Mouse (Mus musculus) heart, embryonic 12.5 days (tissue): ENCODE results near the gene Nipal1. TPM values are rescaled to one million over a fixed set of nuclear protein-coding genes. Genes with fewer than 3 reads are reported as not detected.

Source experiments
- ATAC-seq: fragments of 200-750 bp; cut with Nextera tagmentation; 2 replicates; pipeline ENCODE4 v1.8.0; 2017; ENCODE audit warnings: moderate TSS enrichment, moderate library complexity; ENCODE audit not compliant: insufficient number of reproducible peaks, low FRiP score
- H3K27ac ChIP-seq: fragments of 300-500 bp; sonication (generic); 2 replicates; pipeline ENCODE4 v1.5.1; 2016; ENCODE audit warnings: mild to moderate bottlenecking, moderate library complexity; ENCODE audit not compliant: poor library complexity, severe bottlenecking
- H3K27me3 ChIP-seq: fragments of 300-500 bp; sonication (generic); replicated peaks from 2 replicates; pipeline ENCODE4 v1.6.1; 2016; ENCODE audit warnings: mild to moderate bottlenecking, moderate library complexity
- H3K36me3 ChIP-seq: fragments of 300-500 bp; sonication (generic); 2 replicates; pipeline ENCODE4 v1.6.1; 2016; ENCODE audit warnings: mild to moderate bottlenecking, moderate library complexity
- H3K4me1 ChIP-seq: fragments of 300-500 bp; sonication (generic); replicated peaks from 2 replicates; pipeline ENCODE4 v1.6.1; 2016; ENCODE audit warnings: mild to moderate bottlenecking
- H3K4me2 ChIP-seq: fragments of 300-500 bp; sonication (generic); 2 replicates; pipeline ENCODE4 v1.6.1; 2016; ENCODE audit warnings: mild to moderate bottlenecking, moderate library complexity
- H3K4me3 ChIP-seq: fragments of 300-500 bp; sonication (generic); 2 replicates; pipeline ENCODE4 v1.5.1; 2016; ENCODE audit warnings: mild to moderate bottlenecking
- H3K9ac ChIP-seq: fragments of 300-500 bp; sonication (generic); 2 replicates; pipeline ENCODE4 v1.6.1; 2016; ENCODE audit warnings: mild to moderate bottlenecking, moderate library complexity
- H3K9me3 ChIP-seq: fragments of 300-500 bp; sonication (generic); replicated peaks from 2 replicates; pipeline ENCODE4 v1.6.1; 2016; ENCODE audit warnings: mild to moderate bottlenecking, moderate library complexity
- WGBS: fragments of 180-500 bp; shearing (Covaris S2); methylation state at CpG from one replicate; pipeline ENCODE4 v1.1.7; 2016; 5-methylcytosine and 5-hydroxymethylcytosine counted together
- polyA plus RNA-seq: library from polyadenylated mRNA; unstranded; fragments of >200 nt; fragmentation: Nextera tagmentation; extraction: Ambion mirVana; gene quantifications from 2 replicates; pipeline ENCODE4 v1.2.1, GENCODE M21; 2016

Gene Nipal1
- polyA plus RNA-seq, 1 experiment from 2014 or later: not detected

DNA sequence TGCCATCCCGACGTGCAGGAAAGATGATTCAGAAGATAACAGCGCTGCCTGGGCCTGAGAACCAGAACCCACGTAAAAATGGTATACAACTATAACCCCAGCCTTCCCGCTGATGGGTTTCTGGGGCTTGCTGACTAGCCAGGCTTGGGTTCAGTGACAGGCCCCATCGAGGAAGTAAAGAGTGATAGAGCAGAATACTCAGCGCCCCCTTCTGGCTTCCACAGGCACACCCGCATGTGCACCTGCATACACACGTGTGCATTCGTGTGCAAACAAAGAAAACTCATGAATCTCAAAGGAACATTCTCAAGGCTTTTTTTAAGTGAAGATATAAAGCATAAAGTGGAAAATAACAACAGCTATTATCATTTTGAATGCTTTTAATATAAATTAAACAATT lies 1.5 kb upstream of the Nipal1 start:
- Histone ChIP-seq H3K4me1 (no peaks in the 10 kb centered on the region), H3K4me2 (no peak overlapping the region), H3K27me3 (peaks cover 34% of the 10 kb centered on the region), H3K4me3 (no peak overlapping the region), H3K9ac (no peak overlapping the region), H3K27ac (no peak overlapping the region), H3K9me3 (no peaks in the 10 kb centered on the region), H3K36me3 (no peaks in the 10 kb centered on the region)
- 37% methylated on average over 10 of the region's 10 CpGs for WGBS
- ATAC-seq: no peak

DNA sequence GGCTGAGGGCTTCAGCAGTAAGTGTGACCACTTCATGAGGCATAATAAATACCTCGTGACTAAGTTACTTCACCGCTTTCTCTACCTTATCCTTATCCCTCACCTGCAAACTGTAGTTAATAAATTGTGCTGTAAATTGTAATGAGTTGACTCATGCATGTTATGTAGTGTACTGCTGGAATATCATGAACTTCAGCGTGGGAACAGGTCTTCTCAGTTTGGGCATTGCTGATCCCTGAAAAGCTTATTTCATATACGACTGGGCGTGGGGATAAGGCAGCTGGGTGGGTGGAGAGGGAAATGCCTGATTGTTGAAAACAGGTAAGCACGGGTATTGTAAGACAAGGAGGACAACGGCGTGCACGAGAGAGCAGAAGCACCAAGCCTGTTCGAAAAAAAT lies 599 bp upstream of the Nipal1 start:
- H3K36me3 ChIP-seq: no peaks in the 10 kb centered on the region
- H3K9me3 ChIP-seq: no peaks in the 10 kb centered on the region
- no peak for ATAC-seq
- H3K4me3 ChIP-seq: peak overlapping the region; percentile 55
- H3K4me2 ChIP-seq: peak overlapping the region; percentile 87
- H3K27ac ChIP-seq: no peak overlapping the region
- H3K9ac ChIP-seq: no peak overlapping the region
- 36% methylated on average over 10 of the region's 10 CpGs for WGBS
- no peaks in the 10 kb centered on the region for H3K4me1 ChIP-seq
- peaks cover 34% of the 10 kb centered on the region for H3K27me3 ChIP-seq

DNA sequence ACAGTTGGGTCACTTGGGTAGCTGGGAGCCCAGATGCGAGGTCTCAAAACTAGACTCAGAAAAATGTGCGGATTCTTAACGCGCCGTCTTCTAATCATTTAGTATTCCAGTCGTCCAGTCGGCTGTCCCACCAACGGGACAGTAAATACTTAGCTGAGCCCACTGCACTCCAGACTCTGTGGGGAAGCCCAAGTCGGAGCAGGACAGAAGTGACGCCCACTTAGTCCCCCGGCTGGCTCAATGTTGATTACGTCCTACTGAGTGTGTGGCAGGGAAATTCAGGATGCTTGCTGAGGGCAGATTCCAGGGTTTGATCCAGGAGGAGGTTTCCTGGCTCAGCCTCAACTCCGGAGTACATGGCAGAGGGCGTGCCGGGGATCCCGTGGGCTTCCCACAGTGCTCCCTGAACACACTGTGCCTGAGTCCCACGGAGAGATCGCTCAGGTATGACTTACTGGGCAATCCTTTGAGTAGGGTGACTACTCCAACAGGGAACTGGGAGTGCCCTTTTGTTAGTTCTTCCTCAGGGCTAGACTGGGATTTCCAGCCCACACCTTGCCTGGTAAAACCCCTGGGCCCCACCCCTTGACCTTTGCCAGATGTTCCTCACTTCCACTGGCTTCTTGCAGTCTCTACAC lies 482 bp downstream of the Nipal1 start:
- no peaks in the 10 kb centered on the region for H3K36me3 ChIP-seq
- peak overlapping the region; percentile 55 for H3K4me3 ChIP-seq
- H3K4me1 ChIP-seq: no peaks in the 10 kb centered on the region
- no peaks in the 10 kb centered on the region for H3K9me3 ChIP-seq
- H3K9ac ChIP-seq: 0 out of 2 replicates have a peak overlapping the region, but pooled peaks have one; percentile 17
- ATAC-seq: 0 out of 2 replicates have a peak, but pooled peaks have one; percentile 35
- H3K27ac ChIP-seq: no peak overlapping the region
- H3K27me3 ChIP-seq: peaks cover 34% of the 10 kb centered on the region
- 6% methylated on average over 18 of the region's 18 CpGs for WGBS
- H3K4me2 ChIP-seq: peak overlapping the region; percentile 87

DNA sequence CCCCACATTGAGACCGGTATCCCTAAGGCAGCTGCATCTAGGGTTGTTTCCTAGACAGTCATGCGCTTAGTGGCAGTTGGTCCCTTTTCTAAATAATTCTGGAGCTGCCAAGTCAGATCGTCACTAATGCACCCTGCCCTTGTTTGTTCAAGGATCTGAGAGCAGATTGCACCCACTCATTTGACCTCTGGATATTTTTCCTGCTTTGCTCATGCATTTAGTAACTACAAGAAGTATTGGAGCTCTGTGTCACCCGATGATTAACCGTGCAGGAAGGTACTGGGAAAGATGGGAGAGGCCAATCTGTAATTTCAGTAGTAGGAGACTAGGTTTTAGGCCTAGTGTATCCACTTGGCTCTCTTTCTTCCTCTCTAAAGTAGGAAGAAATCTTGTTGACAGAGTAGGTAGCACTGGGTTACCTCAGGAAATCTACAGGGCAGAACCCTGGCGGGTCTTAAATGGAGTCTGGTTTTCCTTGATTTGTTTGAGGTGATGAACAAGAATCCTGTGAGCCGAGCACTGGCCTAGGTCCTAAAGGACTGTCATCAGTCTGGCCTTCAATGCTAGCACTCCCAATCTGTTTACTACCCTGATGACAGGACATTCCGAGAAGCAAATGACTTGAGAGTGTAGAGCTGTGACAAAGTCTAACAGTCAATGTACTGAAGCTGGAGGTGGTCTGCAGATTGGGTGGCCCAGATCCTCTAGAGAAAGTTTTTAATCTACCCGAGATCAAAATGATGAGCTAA lies 1.6 kb downstream of the Nipal1 start:
- no peak overlapping the region for H3K4me3 ChIP-seq
- H3K9ac ChIP-seq: no peak overlapping the region
- no peaks in the 10 kb centered on the region for H3K9me3 ChIP-seq
- peaks cover 32% of the 10 kb centered on the region for H3K27me3 ChIP-seq
- no peaks in the 10 kb centered on the region for H3K4me1 ChIP-seq
- H3K27ac ChIP-seq: no peak overlapping the region
- no peak for ATAC-seq
- WGBS: 71% methylated on average over 9 of the region's 9 CpGs
- H3K36me3 ChIP-seq: no peaks in the 10 kb centered on the region
- H3K4me2 ChIP-seq: no peak overlapping the region

DNA sequence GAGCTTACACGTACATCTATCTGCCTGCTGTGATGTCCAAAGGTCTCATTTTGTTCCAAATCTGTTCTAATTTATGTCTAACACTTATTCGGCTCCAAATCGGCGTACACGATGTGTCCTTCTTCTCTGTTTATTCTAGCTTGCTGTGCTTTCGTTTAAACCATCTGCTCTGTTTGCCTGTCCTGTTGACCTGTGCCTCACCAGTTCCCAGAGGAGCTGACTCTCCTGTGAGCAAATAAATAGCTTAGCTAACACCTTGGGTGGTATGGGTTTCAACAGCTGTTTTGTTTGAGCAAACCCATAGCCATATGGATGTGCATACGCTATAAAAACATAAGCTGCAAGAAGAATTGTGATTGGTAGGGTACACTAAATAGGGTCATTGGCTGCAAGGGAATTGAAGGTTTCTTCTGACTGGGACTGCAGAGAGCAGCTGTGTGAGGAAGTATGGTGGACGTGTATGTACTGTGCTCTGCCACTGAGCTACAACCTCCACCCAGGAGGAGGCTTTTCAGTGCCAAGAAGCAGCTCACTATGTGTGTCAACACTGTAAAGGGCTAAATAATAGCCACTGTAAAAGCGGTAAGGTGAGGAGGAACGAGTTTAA lies 5.6 kb downstream of the Nipal1 start:
- H3K4me2 ChIP-seq: no peak overlapping the region
- peaks cover 8% of the 10 kb centered on the region; the same call in 1 of the 2 replicates for H3K27me3 ChIP-seq
- ATAC-seq: no peak
- 73% methylated on average over 10 of the region's 10 CpGs for WGBS
- no peaks in the 10 kb centered on the region for H3K9me3 ChIP-seq
- H3K9ac ChIP-seq: no peak overlapping the region
- no peaks in the 10 kb centered on the region for H3K36me3 ChIP-seq
- H3K27ac ChIP-seq: no peak overlapping the region
- H3K4me3 ChIP-seq: no peak overlapping the region
- H3K4me1 ChIP-seq: no peaks in the 10 kb centered on the region

DNA sequence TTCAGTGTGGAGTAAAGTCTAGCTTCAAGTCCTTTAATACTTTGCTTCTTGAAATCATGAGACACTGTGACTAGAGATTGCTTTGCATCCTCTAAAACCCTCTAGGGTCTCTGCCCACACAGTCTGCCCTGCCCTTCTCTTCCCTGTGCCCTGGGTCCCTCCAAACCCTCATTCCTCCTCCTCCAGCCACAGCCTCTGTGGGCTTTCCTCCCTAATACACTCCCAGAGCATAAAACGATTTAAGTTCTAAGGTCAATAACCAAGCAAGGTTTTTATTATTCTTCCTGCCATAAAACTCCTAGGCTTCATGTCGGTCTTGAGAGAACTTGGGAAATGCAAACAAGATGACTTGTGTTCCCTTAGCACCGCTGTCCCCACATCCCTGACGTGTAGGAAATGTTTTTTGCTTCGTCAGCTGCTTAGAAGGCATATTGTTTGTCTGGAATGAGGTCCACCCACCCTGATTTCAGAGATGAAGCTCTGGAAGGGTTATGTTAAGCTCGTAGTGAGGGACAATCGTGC lies 8.7 kb downstream of the Nipal1 start:
- no peak for ATAC-seq
- H3K9me3 ChIP-seq: no peaks in the 10 kb centered on the region
- H3K27me3 ChIP-seq: no peaks in the 10 kb centered on the region; the same call in 1 of the 2 replicates
- 62% methylated on average over 7 of the region's 7 CpGs for WGBS
- peaks cover 4% of the 10 kb centered on the region for H3K4me1 ChIP-seq
- no peak overlapping the region for H3K27ac ChIP-seq
- no peak overlapping the region for H3K4me3 ChIP-seq
- no peaks in the 10 kb centered on the region for H3K36me3 ChIP-seq
- no peak overlapping the region for H3K4me2 ChIP-seq
- H3K9ac ChIP-seq: no peak overlapping the region

DNA sequence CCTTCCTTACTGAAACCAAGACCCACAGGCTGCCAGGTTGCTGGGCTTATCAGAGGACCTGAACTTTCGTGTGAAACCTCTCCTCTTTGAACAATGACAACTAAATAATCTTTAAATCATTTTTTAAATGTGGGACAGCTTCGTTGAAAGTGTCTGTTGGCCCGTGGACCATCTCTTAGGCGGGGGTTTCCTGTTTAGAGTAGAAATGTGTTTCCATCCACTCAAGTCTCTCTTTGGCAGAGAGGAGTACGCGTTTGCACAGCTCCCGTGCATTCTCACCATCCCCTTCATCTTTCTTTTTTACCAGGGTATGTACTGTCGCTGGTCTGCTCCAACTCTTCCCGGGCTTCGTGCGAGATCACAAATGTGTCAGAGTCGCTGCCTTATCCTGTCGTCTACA lies 10.8 kb downstream of the Nipal1 start:
- H3K27me3 ChIP-seq: no peaks in the 10 kb centered on the region; the same call in 1 of the 2 replicates
- no peaks in the 10 kb centered on the region for H3K9me3 ChIP-seq
- H3K27ac ChIP-seq: no peak overlapping the region
- ATAC-seq: no peak
- 80% methylated on average over 13 of the region's 13 CpGs for WGBS
- H3K4me1 ChIP-seq: peaks cover 7% of the 10 kb centered on the region
- no peak overlapping the region for H3K4me3 ChIP-seq
- H3K36me3 ChIP-seq: no peaks in the 10 kb centered on the region
- H3K4me2 ChIP-seq: no peak overlapping the region
- no peak overlapping the region for H3K9ac ChIP-seq

DNA sequence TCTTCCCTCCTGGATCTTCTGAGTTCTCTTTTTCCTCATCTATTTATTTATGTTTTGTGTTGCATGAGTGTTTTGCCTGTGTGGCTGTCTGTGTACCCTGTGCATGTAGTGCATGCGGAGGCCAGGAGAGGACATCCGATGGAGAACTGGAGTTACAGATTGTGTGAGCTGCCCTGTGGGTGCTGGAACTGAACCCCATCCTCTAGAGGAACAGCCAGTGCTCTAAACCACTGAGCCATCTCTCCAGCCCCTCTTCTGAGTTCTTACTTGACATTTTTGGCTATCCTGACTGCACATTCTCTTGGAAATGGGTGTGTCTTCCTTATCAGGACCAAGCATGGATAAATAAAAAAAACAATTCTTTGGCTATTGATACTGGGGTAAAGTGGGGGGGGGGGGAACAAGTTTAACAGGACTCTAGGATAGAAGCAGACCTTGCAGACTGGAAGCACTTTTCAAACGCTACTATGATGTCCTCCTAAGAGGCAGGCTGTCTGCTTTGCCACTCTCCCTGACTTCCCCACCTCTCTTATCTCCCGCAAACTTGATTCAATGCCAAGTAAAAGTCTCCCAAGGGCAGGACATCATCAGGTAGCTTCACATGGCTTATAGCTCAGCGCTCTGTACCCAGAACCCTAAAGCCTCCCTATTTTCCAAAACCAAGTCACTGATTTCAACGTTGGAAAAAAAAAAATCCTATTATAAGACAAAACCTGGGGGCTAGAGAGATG lies 13.6 kb downstream of the Nipal1 start:
- no peak overlapping the region for H3K4me3 ChIP-seq
- H3K27ac ChIP-seq: no peak overlapping the region
- peaks cover 7% of the 10 kb centered on the region for H3K4me1 ChIP-seq
- 55% methylated on average over 6 of the region's 6 CpGs for WGBS
- H3K4me2 ChIP-seq: no peak overlapping the region
- no peaks in the 10 kb centered on the region for H3K9me3 ChIP-seq
- no peaks in the 10 kb centered on the region; the same call in 1 of the 2 replicates for H3K27me3 ChIP-seq
- ATAC-seq: no peak
- no peak overlapping the region for H3K9ac ChIP-seq
- H3K36me3 ChIP-seq: no peaks in the 10 kb centered on the region

DNA sequence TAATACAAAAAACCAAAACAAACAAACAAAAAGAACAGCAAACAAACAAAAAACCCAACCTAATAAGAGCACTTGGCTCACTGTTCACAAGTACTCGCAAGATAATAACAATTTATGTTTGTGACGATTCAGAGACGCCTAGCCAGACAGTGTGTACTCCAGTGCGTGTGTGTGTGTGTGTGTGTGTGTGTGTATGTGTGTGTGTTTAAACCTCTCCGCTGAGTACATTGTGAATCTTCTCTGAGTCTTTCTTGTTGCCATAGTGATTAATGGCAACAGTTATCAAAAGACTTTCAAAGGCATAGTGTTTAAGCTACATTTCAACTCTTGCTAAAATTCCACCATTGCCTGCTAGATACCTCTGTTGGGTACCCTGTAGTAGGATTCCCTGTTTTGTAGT lies 16.5 kb downstream of the Nipal1 start:
- ATAC-seq: no peak
- H3K4me3 ChIP-seq: no peak overlapping the region
- no peaks in the 10 kb centered on the region for H3K9me3 ChIP-seq
- 86% methylated on average over 5 of the region's 5 CpGs for WGBS
- no peaks in the 10 kb centered on the region for H3K27me3 ChIP-seq
- no peak overlapping the region for H3K4me2 ChIP-seq
- peaks cover 7% of the 10 kb centered on the region for H3K4me1 ChIP-seq
- no peak overlapping the region for H3K9ac ChIP-seq
- H3K27ac ChIP-seq: no peak overlapping the region
- H3K36me3 ChIP-seq: no peaks in the 10 kb centered on the region

DNA sequence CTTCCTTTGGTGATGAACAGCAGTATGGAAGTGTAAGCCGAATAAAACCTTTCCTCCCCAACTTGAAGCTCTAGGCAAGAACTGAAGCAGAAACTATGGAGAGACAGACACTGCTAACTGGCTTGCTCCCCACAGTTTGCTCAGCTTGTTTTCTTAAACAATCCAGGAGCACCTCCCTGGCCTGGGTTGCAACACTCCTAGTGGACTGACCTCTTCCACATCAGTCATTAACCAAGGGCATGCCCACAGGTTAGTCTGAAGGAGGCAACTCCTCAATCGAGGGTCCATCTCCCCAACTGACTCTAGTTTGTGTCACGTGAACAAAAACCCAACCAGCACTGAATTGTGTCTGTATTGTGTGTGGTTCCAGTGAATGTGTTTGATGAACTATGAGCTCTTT lies 17.3 kb downstream of the Nipal1 start:
- 45% methylated on average over 3 of the region's 3 CpGs for WGBS
- no peak overlapping the region for H3K4me3 ChIP-seq
- no peak overlapping the region for H3K4me2 ChIP-seq
- no peak for ATAC-seq
- H3K4me1 ChIP-seq: peaks cover 7% of the 10 kb centered on the region
- no peak overlapping the region for H3K27ac ChIP-seq
- H3K9me3 ChIP-seq: no peaks in the 10 kb centered on the region
- no peak overlapping the region for H3K9ac ChIP-seq
- no peaks in the 10 kb centered on the region for H3K27me3 ChIP-seq
- H3K36me3 ChIP-seq: no peaks in the 10 kb centered on the region

DNA sequence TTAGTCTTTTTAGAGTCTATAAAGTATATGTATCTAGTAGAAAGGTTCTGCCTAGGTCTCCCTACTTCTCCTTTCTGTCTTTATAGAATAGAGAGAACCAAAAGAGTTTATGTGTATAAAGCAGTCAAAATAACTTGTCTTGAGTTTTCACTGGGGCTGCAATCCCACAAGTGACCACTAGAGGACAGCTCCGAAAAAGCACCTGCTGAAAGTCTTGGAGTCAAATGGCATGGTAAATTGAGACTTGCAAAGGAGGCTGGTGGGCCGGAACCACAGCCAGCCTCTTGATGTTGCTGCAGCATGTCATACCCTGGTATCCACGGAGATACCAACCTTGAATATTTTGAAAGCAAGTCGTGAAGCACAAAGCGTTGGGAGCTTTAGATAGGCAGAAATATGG lies 17.7 kb downstream of the Nipal1 start:
- Histone ChIP-seq H3K27me3 (no peaks in the 10 kb centered on the region), H3K9me3 (no peaks in the 10 kb centered on the region), H3K4me2 (no peak overlapping the region), H3K27ac (no peak overlapping the region), H3K36me3 (no peaks in the 10 kb centered on the region), H3K4me1 (peaks cover 7% of the 10 kb centered on the region), H3K4me3 (no peak overlapping the region), H3K9ac (no peak overlapping the region)
- 29% methylated on average over 5 of the region's 5 CpGs for WGBS
- no peak for ATAC-seq
